11 mouse cellular contexts compared by ENCODE assay signal in genomic region chr9:25486246-25486807, GRCm38 (mm10). TPM values are rescaled to one million over a fixed set of nuclear protein-coding genes. Genes with fewer than 3 reads are reported as not detected.
DNase-seq lines count a peak whose midpoint lies in the region; ATAC-seq and TF ChIP-seq lines count a peak whose summit lies in the region.
"Had no signal": no experiment of that assay in that cellular context is flagged by ENCODE, and none has a peak within 500 bp of the region (broad histone marks: within the 10 kb centered on the region; RNA-seq: fewer than 3 reads in every experiment).

No protein-coding gene starts in this region.

- no peaks in the 10 kb centered on the region for H3K27me3 ChIP-seq in liver, adult 2 months (ENCODE audit: control insufficient read depth, insufficient read depth, low read length)
- H3K27me3 ChIP-seq in liver, embryonic 12.5 days (replicated peaks): peaks cover 15% of the 10 kb centered on the region

- no peak overlapping the region for H3K9ac ChIP-seq in liver, adult 2 months (ENCODE audit: low read depth, low read length)
- no peak overlapping the region for H3K9ac ChIP-seq in liver, embryonic 12.5 days
- no peak overlapping the region for H3K9ac ChIP-seq in ES-E14 (ENCODE audit: insufficient read depth, low read depth, low read length, poor library complexity, severe bottlenecking)

- no peak for TF ChIP-seq POLR2A in liver, adult 2 months (IDR thresholded peaks at IDR 0.05; ENCODE audit: extremely low read depth, insufficient read depth, low read length)

- intact Hi-C loops in gastrocnemius, adult 2 months (cut with DNase I): loop anchor here (10.0 kb wide), 2 partner anchors 232 to 332 kb away; partner anchors contain the start of genes Herpud2 and Sept7

- 73% methylated on average over 9 of the region's 9 CpGs for WGBS in liver, adult 2 months
- WGBS in liver, embryonic 12.5 days (ENCODE audit: insufficient replicate concordance): 67% methylated on average over 9 of the region's 9 CpGs
- WGBS in macrophage (ENCODE audit: missing documents): 57% methylated on average over 9 of the region's 9 CpGs

- H3K4me1 ChIP-seq in liver, adult 2 months (ENCODE audit: control insufficient read depth, insufficient read depth, low read length): peaks cover 41% of the 10 kb centered on the region
- H3K4me1 ChIP-seq in liver, embryonic 12.5 days: peaks cover 27% of the 10 kb centered on the region
- peaks cover 0 to 2% of the 10 kb centered on the region in 2 experiments; a peak in 1 of 4 replicates for H3K4me1 ChIP-seq in ES-E14 (ENCODE audit: control insufficient read depth in 2 of 2, insufficient read depth in 2 of 2, low read length in 2 of 2, poor library complexity in 1 of 2)

- in situ Hi-C loops in ES-E14 (cut with MboI; ENCODE audit: low sequenced_read_pairs in 2 of 2, unreplicated experiment in 2 of 2): no loop called here

- TF ChIP-seq CTCF in gastrocnemius, adult 2 months (IDR thresholded peaks at IDR 0.05): no peak
- no peak for TF ChIP-seq CTCF in liver, adult 2 months (IDR thresholded peaks at IDR 0.05; ENCODE audit: low read depth, low read length)
- no peak for TF ChIP-seq CTCF in layer of hippocampus, adult 2 months (conservative IDR thresholded peaks at IDR 0.05)

- no peaks in the 10 kb centered on the region; the same call in 1 of the 2 replicates for H3K36me3 ChIP-seq in liver, adult 2 months (ENCODE audit: control insufficient read depth, insufficient read depth, low read length)
- H3K36me3 ChIP-seq in liver, embryonic 12.5 days: no peaks in the 10 kb centered on the region
- H3K36me3 ChIP-seq in ES-E14 (ENCODE audit: control insufficient read depth, insufficient read depth, low read length, poor library complexity, severe bottlenecking): no peaks in the 10 kb centered on the region; the same call in 1 of the 2 replicates
- H3K36me3 ChIP-seq in macrophage (ENCODE audit: inconsistent target): no peaks in the 10 kb centered on the region

- peak overlapping the region; percentile 76 for H3K4me3 ChIP-seq in gastrocnemius, adult 2 months
- no peak overlapping the region for H3K4me3 ChIP-seq in liver, adult 2 months (ENCODE audit: insufficient read depth, low read depth, low read length)
- H3K4me3 ChIP-seq in liver, embryonic 12.5 days: no peak overlapping the region
- H3K4me3 ChIP-seq in ES-E14 (ENCODE audit: insufficient read depth in 1 of 2, low read depth in 1 of 2, low read length in 2 of 2, poor library complexity in 1 of 2, severe bottlenecking in 1 of 2): no peak overlapping the region
- no peak overlapping the region for H3K4me3 ChIP-seq in macrophage (ENCODE audit: inconsistent target)
- no peak overlapping the region for H3K4me3 ChIP-seq in layer of hippocampus, adult 2 months

- no peaks in the 10 kb centered on the region for H3K9me3 ChIP-seq in liver, embryonic 12.5 days (replicated peaks)
- H3K9me3 ChIP-seq in ES-E14 (ENCODE audit: control insufficient read depth, insufficient read depth, low read depth, low read length): no peaks in the 10 kb centered on the region

- peak overlapping the region; percentile 98 for H3K27ac ChIP-seq in gastrocnemius, adult 2 months
- no peak overlapping the region for H3K27ac ChIP-seq in liver, adult 2 months (replicated peaks; ENCODE audit: insufficient read depth, low read depth, low read length)
- no peak overlapping the region for H3K27ac ChIP-seq in liver, embryonic 12.5 days
- no peak overlapping the region for H3K27ac ChIP-seq in ES-E14 (ENCODE audit: insufficient read depth, low read depth, low read length, poor library complexity, severe bottlenecking)
- peak overlapping the region; percentile 46 for H3K27ac ChIP-seq in macrophage
- H3K27ac ChIP-seq in layer of hippocampus, adult 2 months: no peak overlapping the region

- no peak overlapping the region for H3K4me2 ChIP-seq in liver, embryonic 12.5 days

- DNase-seq in gastrocnemius, adult 2 months: no peak
- no peak for DNase-seq in gastrocnemius, postnatal 25 days
- DNase-seq in liver, adult 2 months (ENCODE audit: extremely low read depth, low read depth, low spot score): peak; percentile 21
- no peak for DNase-seq in ES-E14 (ENCODE audit: low read depth, low spot score)
- DNase-seq in layer of hippocampus, adult 2 months (ENCODE audit: low spot score in 2 of 2): no peak
- DNase-seq in cerebellum, adult 11 months: no peak
- DNase-seq: adrenal gland, adult 8-10 months; gastrocnemius, postnatal 36 days had no signal

- ATAC-seq in liver, embryonic 12.5 days: no peak
- ATAC-seq: forebrain, embryonic 14.5 days had no signal

- peaks cover 16% of the 10 kb centered on the region; the same call in 1 of the 2 replicates for H3K79me2 ChIP-seq in liver, adult 2 months (ENCODE audit: control insufficient read depth, insufficient read depth, low read length)
- peaks cover 95% of the 10 kb centered on the region for H3K79me2 ChIP-seq in macrophage (ENCODE audit: inconsistent target)

TF ChIP-seq in ES-E14, 5 proteins besides CTCF, POLR2A, EP300 and RAD21:
- TF ChIP-seq ZC3H11A (IDR thresholded peaks at IDR 0.05; ENCODE audit: borderline replicate concordance, low read depth, low read length) (no peak), MAFK (IDR thresholded peaks at IDR 0.05; ENCODE audit: insufficient read depth, low read depth, low read length) (peak; percentile 91)

RNA-seq across cellular contexts. Expression of gene Eepd1, which starts 5.0 kb away (rescaled TPM):
- 100 to 1,000 TPM in 1 of 2 experiments, 10 to 100 TPM in 1; 99.2 to 114 TPM for total RNA-seq in gastrocnemius, adult 2 months (2021)
- total RNA-seq in gastrocnemius, postnatal 25 days (2021): 10 to 100 TPM; 50.7 to 64.5 TPM
- total RNA-seq in liver, adult 2 months (2014; rRNA removed): 19.5 and 27.8 TPM in 2 replicates
- polyA plus RNA-seq in liver, adult 2 months (2012; rRNA removed): 10.8 and 11.8 TPM in 2 replicates
- 5.4 and 6.3 TPM in 2 replicates for polyA plus RNA-seq in liver, embryonic 12.5 days (2016; fragmentation: Nextera tagmentation; extraction: Ambion mirVana)
- 2.3 and 3.5 TPM in 2 replicates for total RNA-seq in ES-E14 (2012; rRNA removed)
- 100 to 1,000 TPM in 17 of 26 experiments, 10 to 100 TPM in 8, 1 to 10 TPM in 1; 6.3 to 337 (median 134) TPM for total RNA-seq in macrophage (2018; cell fraction: chromatin; rRNA removed)
- total RNA-seq in macrophage (2018; cell fraction: cytosol; rRNA removed): 10 to 100 TPM; 18.6 to 53.9 (median 33.0) TPM
- 100 to 1,000 TPM in 7 of 26 experiments, 10 to 100 TPM in 19; 12.8 to 225 (median 54.1) TPM for total RNA-seq in macrophage (2018; cell fraction: nucleus; rRNA removed)
- polyA plus RNA-seq in macrophage (2018): 15.4 to 45.8 TPM (median 36.5 TPM) in 3 replicates
- 10 to 100 TPM; 18.0 to 19.4 TPM for total RNA-seq in layer of hippocampus, adult 2 months (2021)

Comparison
In these comparisons a context has a peak if more than half of its experiments do, and no peak if none do; other contexts are left out.
1. H3K27ac ChIP-seq: peak in gastrocnemius, adult 2 months (single experiment) and macrophage (single experiment); none in liver, adult 2 months (single experiment), liver, embryonic 12.5 days (single experiment), ES-E14 (single experiment) and layer of hippocampus, adult 2 months (single experiment).